Mouse (Mus musculus): Measurements from ENCODE around the gene Xab2. TPM values are rescaled to one million over a fixed set of nuclear protein-coding genes. Genes with fewer than 3 reads are reported as not detected.

Gene Xab2
- polyA plus RNA-seq (2016; fragmentation: Nextera tagmentation; extraction: Ambion mirVana): 75.5 and 77.6 TPM in 2 replicates

DNA sequence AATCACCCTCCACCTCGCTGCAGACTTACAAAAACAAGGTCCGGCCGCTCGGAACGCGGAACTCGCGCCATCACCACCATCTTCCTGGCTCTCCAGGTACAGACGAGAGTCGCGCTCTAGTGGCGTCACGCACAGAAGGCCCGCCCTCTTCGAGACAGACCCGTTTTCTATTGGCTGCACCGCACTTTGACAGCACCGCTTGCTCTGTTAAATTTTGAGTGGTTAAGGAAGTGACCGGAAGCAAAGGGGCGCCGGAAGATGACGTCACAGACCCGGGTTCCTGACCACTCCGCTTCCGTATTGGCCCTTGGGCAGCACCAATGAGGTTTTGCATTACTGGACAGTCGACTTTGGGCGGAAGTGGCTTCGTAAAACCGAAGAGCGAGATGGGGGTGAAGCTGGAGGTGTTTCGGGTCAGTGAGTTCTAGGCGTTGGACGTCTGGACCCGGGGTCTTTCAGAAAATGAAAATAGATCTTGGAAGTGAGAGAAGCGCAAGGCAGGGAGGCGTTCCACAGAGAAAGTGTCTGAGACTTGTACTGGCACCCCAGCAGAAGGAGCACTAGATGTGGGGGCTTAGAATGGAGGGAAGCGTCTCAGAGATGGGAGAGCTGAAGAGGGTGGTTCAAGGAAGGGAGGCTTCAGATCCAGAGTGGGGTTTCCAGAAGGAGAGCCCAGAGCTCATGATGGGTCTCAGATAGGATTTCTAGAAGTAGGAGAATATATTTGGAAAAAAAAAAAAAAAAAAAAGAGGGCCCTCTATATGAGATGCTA, at the start of gene Xab2, which contains the start of gene Pet100:
TSS of gene Xab2 (minus strand) at position 118 of the 772 bp plus-strand sequence.
TSS of gene Pet100 (plus strand) at position 350 of the 772 bp plus-strand sequence.
- DNase-seq (ENCODE audit: low spot score): peak; percentile 100
- Histone ChIP-seq H3K4me1 (peaks cover 27% of the 10 kb centered on the region), H3K4me3 (peak within 1 kb of the TSS; percentile 97), H3K27me3 (replicated peaks; ENCODE audit: low read depth, poor library complexity, severe bottlenecking) (no peaks in the 10 kb centered on the region), H3K9me3 (no peaks in the 10 kb centered on the region), H3K27ac (replicated peaks) (peak within 1 kb of the TSS; percentile 75), H3K36me3 (replicated peaks) (peaks cover 25% of the 10 kb centered on the region)
- WGBS: under 1% methylated on average over 37 of the region's 37 CpGs

DNA sequence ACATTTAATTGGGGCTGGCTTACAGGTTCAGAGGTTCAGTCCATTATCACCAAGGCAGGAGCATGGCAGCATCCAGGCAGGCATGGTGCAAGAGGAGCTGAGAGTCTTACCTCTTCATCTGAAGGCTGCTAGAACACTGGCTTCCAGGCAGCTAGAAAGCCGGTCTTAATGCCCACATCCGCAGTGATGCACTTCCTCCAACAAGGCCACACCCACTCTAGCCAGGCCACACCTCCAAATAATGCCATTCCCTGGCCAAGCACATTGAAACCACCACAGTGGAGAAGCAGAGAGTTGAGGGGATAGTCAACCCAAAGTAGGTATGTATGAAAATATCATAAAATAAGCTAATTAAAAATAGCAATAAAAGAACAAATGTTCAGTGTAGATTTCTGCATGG, 49.3 kb upstream of the Xab2 start:
- no peak for DNase-seq (ENCODE audit: low spot score)
- no peaks in the 10 kb centered on the region for H3K36me3 ChIP-seq (replicated peaks)
- no peak overlapping the region for H3K4me3 ChIP-seq
- WGBS: 85% methylated on average over 2 of the region's 2 CpGs
- H3K27me3 ChIP-seq (replicated peaks; ENCODE audit: low read depth, poor library complexity, severe bottlenecking): no peaks in the 10 kb centered on the region
- no peak overlapping the region for H3K27ac ChIP-seq (replicated peaks)
- H3K9me3 ChIP-seq: no peaks in the 10 kb centered on the region
- H3K4me1 ChIP-seq: peaks cover 7% of the 10 kb centered on the region

DNA sequence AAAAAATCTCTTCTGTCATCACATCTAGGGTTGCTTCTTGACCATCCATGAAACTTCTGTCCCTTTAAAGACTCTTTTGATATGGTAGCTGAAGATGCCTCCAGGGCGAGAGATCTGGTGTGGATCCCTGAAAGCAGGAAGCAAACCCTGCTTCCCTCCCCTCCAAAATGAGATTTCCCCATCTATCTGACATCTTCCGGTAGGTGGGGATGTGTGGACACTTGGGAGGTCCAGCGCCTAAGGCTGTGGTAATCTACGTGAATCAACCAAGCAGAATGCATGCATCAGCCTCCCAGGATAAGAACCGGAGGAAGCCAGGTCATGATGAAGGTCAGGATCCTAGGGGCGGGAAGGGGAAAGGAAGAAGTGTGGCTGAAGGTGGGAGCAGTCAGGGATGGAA, 44.4 kb upstream of the Xab2 start, which contains the start of gene Mcemp1:
TSS of gene Mcemp1 (plus strand) at position 248 of the 400 bp plus-strand sequence.
- Histone ChIP-seq H3K27ac (replicated peaks) (no peak within 1 kb of the TSS), H3K4me1 (no peaks in the 10 kb centered on the region), H3K27me3 (replicated peaks; ENCODE audit: low read depth, poor library complexity, severe bottlenecking) (no peaks in the 10 kb centered on the region), H3K36me3 (replicated peaks) (no peaks in the 10 kb centered on the region), H3K9me3 (no peaks in the 10 kb centered on the region), H3K4me3 (no peak within 1 kb of the TSS)
- 70% methylated on average over 6 of the region's 6 CpGs for WGBS
- no peak for DNase-seq (ENCODE audit: low spot score)

DNA sequence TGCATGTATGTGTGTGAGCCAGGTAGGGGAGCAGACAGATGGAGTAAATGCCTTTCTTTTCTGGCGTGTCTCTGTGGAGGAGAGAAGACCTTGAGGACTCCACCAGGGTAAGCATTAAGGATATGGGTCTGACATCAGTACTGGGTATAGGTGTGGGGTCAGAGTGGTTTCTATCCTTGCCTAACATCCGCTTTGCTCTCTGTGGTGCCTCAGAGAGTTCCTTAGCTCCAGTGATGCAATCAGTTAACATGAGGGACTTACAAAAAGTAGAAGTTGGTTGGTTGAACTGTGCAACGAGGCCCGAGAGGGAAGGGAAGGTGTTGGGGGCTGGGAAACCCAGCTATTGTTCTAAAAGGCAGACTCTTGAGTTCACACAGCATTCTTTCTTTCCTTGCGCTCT, 43.3 kb upstream of the Xab2 start:
- H3K4me3 ChIP-seq: no peak overlapping the region
- no peaks in the 10 kb centered on the region for H3K4me1 ChIP-seq
- 75% methylated on average over 5 of the region's 5 CpGs for WGBS
- no peaks in the 10 kb centered on the region for H3K36me3 ChIP-seq (replicated peaks)
- no peaks in the 10 kb centered on the region for H3K9me3 ChIP-seq
- no peaks in the 10 kb centered on the region for H3K27me3 ChIP-seq (replicated peaks; ENCODE audit: low read depth, poor library complexity, severe bottlenecking)
- H3K27ac ChIP-seq (replicated peaks): no peak overlapping the region
- DNase-seq (ENCODE audit: low spot score): no peak

DNA sequence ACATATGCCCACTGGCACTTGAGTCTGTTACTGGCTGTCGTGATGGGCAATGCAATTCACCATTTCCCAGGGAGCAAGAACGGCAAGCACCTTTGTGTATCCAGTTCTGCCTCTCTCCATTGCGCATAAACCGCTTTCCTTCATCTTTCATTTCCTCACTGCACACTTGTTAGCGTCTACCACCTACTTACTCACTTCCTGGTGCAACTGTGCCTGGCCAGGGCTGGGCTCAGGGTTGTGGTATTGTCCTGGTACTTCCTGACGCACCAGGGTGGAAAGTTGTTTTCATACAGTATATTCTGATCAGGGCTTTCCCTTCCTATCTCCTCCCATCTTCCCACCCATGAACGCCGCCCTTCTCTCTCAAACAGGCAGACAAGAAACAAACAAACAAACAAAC, 39.8 kb upstream of the Xab2 start:
- H3K9me3 ChIP-seq: no peaks in the 10 kb centered on the region
- H3K27ac ChIP-seq (replicated peaks): no peak overlapping the region
- no peak overlapping the region for H3K4me3 ChIP-seq
- 84% methylated on average over 8 of the region's 8 CpGs for WGBS
- no peaks in the 10 kb centered on the region for H3K27me3 ChIP-seq (replicated peaks; ENCODE audit: low read depth, poor library complexity, severe bottlenecking)
- no peaks in the 10 kb centered on the region for H3K36me3 ChIP-seq (replicated peaks)
- DNase-seq (ENCODE audit: low spot score): no peak
- peaks cover 13% of the 10 kb centered on the region for H3K4me1 ChIP-seq

DNA sequence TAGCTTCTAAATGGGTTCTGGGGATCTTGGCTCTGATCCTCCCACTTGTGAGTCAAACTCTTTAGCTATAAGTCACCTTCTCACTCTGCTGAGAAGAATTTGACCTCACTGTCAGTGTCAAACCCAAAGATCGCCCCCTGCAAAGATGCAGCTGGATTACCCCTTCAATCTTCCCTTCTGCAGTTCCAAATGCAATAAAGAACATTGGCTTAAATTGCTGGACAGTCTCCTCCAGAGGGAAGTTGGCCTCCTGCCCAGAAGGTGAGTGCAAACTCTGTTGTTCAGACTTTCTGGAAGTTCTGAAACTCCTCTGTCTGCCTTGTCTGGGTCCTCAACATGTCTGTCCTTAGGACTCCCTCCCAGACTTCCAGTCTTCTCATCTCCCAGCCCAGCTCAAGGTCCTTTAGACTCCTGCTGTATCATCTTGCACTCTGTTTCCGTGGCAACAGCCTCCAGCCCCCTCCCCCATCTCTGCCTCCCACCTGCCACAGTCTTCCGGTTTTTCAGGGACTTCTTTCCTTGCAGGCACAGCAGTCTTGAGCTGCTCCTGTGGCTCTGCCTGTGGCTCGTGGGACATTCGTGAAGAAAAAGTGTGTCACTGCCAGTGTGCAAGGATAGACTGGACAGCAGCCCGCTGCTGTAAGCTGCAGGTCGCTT, 35.7 kb upstream of the Xab2 start:
- Histone ChIP-seq H3K27ac (replicated peaks) (no peak overlapping the region), H3K36me3 (replicated peaks) (no peaks in the 10 kb centered on the region), H3K4me1 (peaks cover 13% of the 10 kb centered on the region), H3K4me3 (peak overlapping the region; percentile 36), H3K9me3 (no peaks in the 10 kb centered on the region), H3K27me3 (replicated peaks; ENCODE audit: low read depth, poor library complexity, severe bottlenecking) (no peaks in the 10 kb centered on the region)
- 25% methylated on average over 7 of the region's 7 CpGs for WGBS
- peak; percentile 62 for DNase-seq (ENCODE audit: low spot score)

DNA sequence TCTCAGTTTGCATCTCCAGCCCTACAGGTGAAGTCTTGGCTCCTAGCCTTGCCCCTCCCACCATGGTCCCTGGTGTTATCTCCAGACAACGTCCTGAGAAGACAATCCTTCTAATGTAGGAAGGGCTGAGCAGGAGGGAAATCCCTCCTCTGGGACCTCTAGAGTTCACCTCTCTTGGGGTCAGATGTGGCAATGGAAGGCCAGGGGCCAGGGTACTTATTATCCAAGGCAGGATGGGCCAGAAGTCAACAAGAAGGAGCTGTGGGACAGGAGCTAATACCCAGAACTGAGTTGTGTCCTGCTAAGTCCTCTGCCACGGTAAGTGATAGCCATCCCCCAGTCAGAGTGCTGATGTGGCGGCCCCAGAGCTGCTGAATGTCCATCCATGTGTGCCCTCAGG, 34.4 kb upstream of the Xab2 start, which contains the start of gene Retn:
TSS of gene Retn (plus strand) at position 245 of the 400 bp plus-strand sequence.
- 76% methylated on average over 3 of the region's 3 CpGs for WGBS
- no peaks in the 10 kb centered on the region for H3K27me3 ChIP-seq (replicated peaks; ENCODE audit: low read depth, poor library complexity, severe bottlenecking)
- DNase-seq (ENCODE audit: low spot score): no peak

DNA sequence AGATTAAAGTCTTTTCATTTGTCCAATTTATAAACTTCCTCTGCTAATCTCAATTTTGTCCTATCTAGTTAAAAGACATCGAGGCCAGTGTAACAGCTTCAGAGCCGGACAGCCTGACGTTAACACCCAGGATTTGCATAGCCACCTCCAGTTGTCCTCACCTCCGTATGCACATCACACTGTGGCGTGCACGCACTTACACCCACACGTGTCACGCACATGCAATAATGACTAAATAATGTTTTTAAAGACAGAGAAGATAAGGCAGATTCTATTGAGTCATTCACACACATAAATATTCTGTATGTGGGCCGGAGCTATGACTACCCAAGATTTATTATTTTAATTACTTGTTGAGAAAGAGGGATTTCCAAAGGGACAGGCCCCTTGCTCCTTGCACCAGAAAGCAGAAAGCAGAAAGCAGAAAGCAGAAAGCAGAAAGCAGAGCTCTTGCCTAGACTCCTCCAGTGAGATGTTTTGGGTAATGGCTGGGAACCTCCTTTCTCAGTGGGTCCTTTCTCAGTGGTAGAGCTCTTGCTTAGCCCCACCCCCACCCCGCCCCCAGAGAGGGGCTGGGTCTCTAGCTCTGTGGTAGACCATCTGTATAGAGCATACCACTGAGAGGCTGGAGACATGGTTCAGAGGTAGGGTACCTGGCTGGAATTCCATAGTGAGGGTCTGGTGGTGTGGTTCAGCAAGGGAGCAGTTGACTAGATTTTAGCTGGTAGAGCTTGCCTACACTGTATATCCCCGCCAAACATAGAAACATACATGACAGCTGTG, 33.8 kb upstream of the Xab2 start:
- H3K4me1 ChIP-seq: peaks cover 13% of the 10 kb centered on the region
- no peaks in the 10 kb centered on the region for H3K27me3 ChIP-seq (replicated peaks; ENCODE audit: low read depth, poor library complexity, severe bottlenecking)
- no peak overlapping the region for H3K4me3 ChIP-seq
- H3K27ac ChIP-seq (replicated peaks): no peak overlapping the region
- H3K36me3 ChIP-seq (replicated peaks): no peaks in the 10 kb centered on the region
- WGBS: 76% methylated on average over 11 of the region's 11 CpGs
- no peak for DNase-seq (ENCODE audit: low spot score)
- no peaks in the 10 kb centered on the region for H3K9me3 ChIP-seq

More for the DNA sequence above, 34.4 kb upstream of the Xab2 start, which contains the start of gene Retn:
- Histone ChIP-seq H3K4me3 (no peak within 1 kb of the TSS), H3K36me3 (replicated peaks) (no peaks in the 10 kb centered on the region), H3K4me1 (peaks cover 13% of the 10 kb centered on the region), H3K9me3 (no peaks in the 10 kb centered on the region), H3K27ac (replicated peaks) (no peak within 1 kb of the TSS)

DNA sequence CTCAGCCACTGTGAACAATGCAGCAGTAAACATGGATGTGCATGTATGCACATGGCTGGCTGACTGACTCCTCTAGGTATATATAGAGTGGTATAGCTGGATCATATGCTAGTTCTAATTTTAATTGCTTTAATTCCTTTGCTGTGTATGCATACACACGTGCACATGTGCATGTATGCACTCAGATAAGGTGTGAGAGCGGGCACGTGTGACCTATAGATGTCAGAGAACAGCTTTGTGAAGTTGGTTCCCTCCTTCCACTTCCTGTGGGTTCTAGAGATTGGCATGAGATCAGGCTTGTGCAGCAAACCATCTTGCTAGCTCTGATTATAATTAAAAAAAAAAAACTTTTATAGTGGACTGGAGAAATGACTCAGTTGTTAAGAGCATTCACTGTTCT, 31.7 kb upstream of the Xab2 start:
- 63% methylated on average over 3 of the region's 3 CpGs for WGBS

DNA sequence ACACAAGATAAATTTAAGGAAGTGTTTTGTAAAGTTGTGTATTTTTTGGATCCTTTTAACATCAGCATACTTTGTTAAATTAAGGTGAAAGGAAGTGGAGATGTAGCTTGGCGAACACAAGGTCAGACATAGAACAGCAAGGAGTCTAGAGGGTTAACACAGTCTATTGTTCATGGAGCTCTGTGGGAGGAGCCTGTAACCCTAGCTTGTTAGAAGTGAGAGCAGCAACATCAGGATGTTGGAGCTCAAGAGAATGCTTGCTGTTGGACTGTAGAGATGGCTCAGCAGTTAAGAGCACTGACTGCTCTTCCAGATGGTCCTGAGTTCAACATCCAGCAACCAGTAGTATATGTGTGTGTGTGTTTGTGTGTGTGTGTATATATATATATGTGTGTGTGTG, 27.9 kb upstream of the Xab2 start:
- Histone ChIP-seq H3K27ac (replicated peaks) (no peak overlapping the region; the same call in 1 of the 2 replicates), H3K27me3 (replicated peaks; ENCODE audit: low read depth, poor library complexity, severe bottlenecking) (no peaks in the 10 kb centered on the region)
- 42% methylated on average over 1 of the region's 1 CpGs for WGBS

More for the DNA sequence above, 31.7 kb upstream of the Xab2 start:
- Histone ChIP-seq H3K9me3 (no peaks in the 10 kb centered on the region), H3K4me3 (no peak overlapping the region), H3K27me3 (replicated peaks; ENCODE audit: low read depth, poor library complexity, severe bottlenecking) (no peaks in the 10 kb centered on the region), H3K36me3 (replicated peaks) (no peaks in the 10 kb centered on the region), H3K27ac (replicated peaks) (no peak overlapping the region), H3K4me1 (peaks cover 17% of the 10 kb centered on the region)
- DNase-seq (ENCODE audit: low spot score): no peak

DNA sequence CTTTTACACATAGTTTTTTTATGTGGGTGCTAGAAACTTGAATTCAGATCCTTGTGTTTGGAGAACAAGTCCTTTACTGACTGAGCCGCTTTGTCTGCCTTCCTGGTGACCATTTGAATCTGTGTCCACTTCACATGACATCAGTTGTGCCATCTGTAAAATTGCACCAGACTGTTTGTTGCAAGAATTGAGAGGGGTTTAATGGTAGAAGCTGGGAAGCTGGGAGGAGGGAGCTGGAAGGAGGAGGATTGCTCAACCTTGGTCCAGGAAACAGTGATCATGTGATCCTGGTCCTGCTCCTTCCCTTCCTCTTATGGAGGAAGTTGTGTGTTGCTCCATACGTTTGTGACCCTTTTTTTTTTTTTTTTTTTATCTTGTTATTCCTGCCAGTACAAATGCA, 27.2 kb upstream of the Xab2 start:
- no peak for DNase-seq (ENCODE audit: low spot score)
- WGBS: 76% methylated on average over 2 of the region's 2 CpGs
- no peak overlapping the region for H3K27ac ChIP-seq (replicated peaks)

More for the DNA sequence above, 27.9 kb upstream of the Xab2 start:
- Histone ChIP-seq H3K9me3 (no peaks in the 10 kb centered on the region), H3K36me3 (replicated peaks) (no peaks in the 10 kb centered on the region), H3K4me3 (no peak overlapping the region), H3K4me1 (peaks cover 5% of the 10 kb centered on the region; the same call in 1 of the 2 replicates)
- DNase-seq (ENCODE audit: low spot score): no peak

DNA sequence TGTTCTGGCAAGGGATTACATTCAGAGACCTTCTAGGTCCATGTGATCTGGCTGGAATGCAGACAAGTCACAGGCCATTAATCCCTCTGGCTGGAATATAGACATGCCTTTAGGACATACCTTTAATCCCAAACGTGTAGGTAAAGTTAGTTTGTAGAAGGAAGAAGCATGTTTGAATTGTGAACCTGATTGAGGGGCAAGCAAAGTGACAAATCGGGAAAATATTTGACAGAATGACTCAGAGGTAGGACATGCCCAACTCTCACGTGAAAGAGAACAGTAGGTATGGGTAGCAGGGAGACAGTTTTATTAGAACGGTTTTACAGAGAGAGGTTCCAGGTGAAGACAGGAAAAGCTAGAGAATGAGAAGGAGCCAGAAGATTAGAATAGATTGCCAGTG, 26.4 kb upstream of the Xab2 start:
- WGBS: 80% methylated on average over 4 of the region's 4 CpGs
- Histone ChIP-seq H3K27ac (replicated peaks) (no peak overlapping the region), H3K9me3 (no peaks in the 10 kb centered on the region), H3K4me1 (peaks cover 5% of the 10 kb centered on the region; the same call in 1 of the 2 replicates), H3K27me3 (replicated peaks; ENCODE audit: low read depth, poor library complexity, severe bottlenecking) (no peaks in the 10 kb centered on the region), H3K36me3 (replicated peaks) (no peaks in the 10 kb centered on the region), H3K4me3 (no peak overlapping the region)
- DNase-seq (ENCODE audit: low spot score): no peak

More for the DNA sequence above, 27.2 kb upstream of the Xab2 start:
- H3K9me3 ChIP-seq: no peaks in the 10 kb centered on the region
- H3K4me1 ChIP-seq: peaks cover 5% of the 10 kb centered on the region; the same call in 1 of the 2 replicates
- H3K36me3 ChIP-seq (replicated peaks): no peaks in the 10 kb centered on the region
- no peak overlapping the region for H3K4me3 ChIP-seq
- no peaks in the 10 kb centered on the region for H3K27me3 ChIP-seq (replicated peaks; ENCODE audit: low read depth, poor library complexity, severe bottlenecking)
